Mouse (Mus musculus) lung, postnatal 36 days (tissue): ENCODE measurements around the gene Gm6205.
"Not testable (repeated sequence)": the region's sequence is repeated elsewhere in the genome, so short reads cannot be mapped to it uniquely, and the experiment has no call there.

Experiments used
- DNase-seq: peaks from one replicate; pipeline ENCODE4 v3.0.0; 2022; ENCODE audit warnings: mixed read lengths

The Gm6205 gene

DNA sequence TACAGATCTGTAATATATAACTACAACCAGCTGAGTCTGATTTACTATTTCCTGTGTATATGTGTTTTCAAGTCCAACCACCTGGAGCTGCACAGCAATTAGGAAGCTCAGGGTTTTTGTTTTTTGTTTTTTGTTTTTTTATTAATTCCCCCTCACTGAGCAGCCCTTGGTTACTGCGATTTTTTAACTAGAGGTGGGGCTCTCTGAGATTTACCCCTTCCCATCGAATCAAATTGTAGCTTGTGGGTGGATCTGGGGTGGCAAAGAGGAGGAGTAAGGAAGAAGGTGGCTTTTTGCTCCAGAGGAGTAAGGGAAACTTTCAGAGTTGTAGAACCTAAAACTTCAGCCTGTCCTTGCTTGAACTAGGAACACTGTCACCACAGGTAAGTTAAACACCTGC, at the start of gene Gm6205:
TSS of gene Gm6205 (plus strand) at position 301 of the 400 bp plus-strand sequence.
- not testable (repeated sequence) for DNase-seq

GRCm38 (mm10) chr5:94616242-94616641, 31.9 kb upstream of the Gm6205 start, which contains the start of gene Gm3147:
Gene Gm3147, minus strand, starts transcription at chr5:94616342.
- not testable (repeated sequence) for DNase-seq

DNA sequence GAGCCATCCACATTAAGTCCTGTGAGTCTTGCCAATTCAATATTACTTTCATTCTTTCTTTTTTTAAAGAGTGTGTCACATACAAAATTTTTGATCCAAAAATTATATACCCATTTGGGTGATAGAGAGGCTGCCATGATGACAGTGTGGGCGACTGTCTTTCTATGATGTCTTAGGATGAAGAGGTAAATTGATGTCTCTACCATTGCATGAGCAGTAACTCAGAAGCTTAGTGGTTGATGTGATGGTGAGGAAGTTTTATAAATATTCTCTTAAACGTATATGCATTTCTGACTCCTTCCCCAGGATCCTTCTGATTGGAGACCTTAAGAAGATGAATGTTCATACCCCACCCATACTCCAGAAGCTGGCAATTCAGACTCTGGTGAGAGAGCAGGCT, 24.5 kb upstream of the Gm6205 start, which contains the start of gene Gm6509:
TSS of gene Gm6509 (plus strand) at position 301 of the 400 bp plus-strand sequence.
- not testable (repeated sequence) for DNase-seq
